Mouse (Mus musculus) embryonic facial prominence, embryonic 10.5 days (tissue): ENCODE measurements at regions not wholly inside any gene's neighbourhood (a gene's known extent, or its start where the extent isn't known, plus 50 kb on each side); places are given as distances from the start of the nearest gene placed in this dataset.

Source experiments
- DNase-seq: peaks from one replicate; pipeline ENCODE4 v3.0.0-alpha.2; 2017; ENCODE audit warnings: low spot score
- H3K27ac ChIP-seq: fragments of 300-500 bp; sonication (generic); replicated peaks from 2 replicates; pipeline ENCODE4 v1.5.1; 2016; ENCODE audit warnings: mild to moderate bottlenecking
- H3K27me3 ChIP-seq: fragments of 300-500 bp; sonication (generic); replicated peaks from 2 replicates; pipeline ENCODE4 v1.6.1; 2016; ENCODE audit warnings: low read depth, mild to moderate bottlenecking; ENCODE audit not compliant: poor library complexity, severe bottlenecking
- H3K36me3 ChIP-seq: fragments of 300-500 bp; sonication (generic); replicated peaks from 2 replicates; pipeline ENCODE4 v1.6.1; 2016; ENCODE audit warnings: mild to moderate bottlenecking, moderate library complexity
- H3K4me1 ChIP-seq: fragments of 300-500 bp; sonication (generic); 2 replicates; pipeline ENCODE4 v1.6.1; 2016
- H3K4me3 ChIP-seq: fragments of 300-500 bp; sonication (generic); 2 replicates; pipeline ENCODE4 v1.5.1; 2016; ENCODE audit warnings: mild to moderate bottlenecking, moderate library complexity
- H3K9me3 ChIP-seq: fragments of 300-500 bp; sonication (generic); 2 replicates; pipeline ENCODE4 v1.6.1; 2016; ENCODE audit warnings: mild to moderate bottlenecking
- WGBS: fragments of 180-500 bp; shearing (Covaris S2); methylation state at CpG from one replicate; pipeline ENCODE4 v1.1.7; 2016; 5-methylcytosine and 5-hydroxymethylcytosine counted together

DNA sequence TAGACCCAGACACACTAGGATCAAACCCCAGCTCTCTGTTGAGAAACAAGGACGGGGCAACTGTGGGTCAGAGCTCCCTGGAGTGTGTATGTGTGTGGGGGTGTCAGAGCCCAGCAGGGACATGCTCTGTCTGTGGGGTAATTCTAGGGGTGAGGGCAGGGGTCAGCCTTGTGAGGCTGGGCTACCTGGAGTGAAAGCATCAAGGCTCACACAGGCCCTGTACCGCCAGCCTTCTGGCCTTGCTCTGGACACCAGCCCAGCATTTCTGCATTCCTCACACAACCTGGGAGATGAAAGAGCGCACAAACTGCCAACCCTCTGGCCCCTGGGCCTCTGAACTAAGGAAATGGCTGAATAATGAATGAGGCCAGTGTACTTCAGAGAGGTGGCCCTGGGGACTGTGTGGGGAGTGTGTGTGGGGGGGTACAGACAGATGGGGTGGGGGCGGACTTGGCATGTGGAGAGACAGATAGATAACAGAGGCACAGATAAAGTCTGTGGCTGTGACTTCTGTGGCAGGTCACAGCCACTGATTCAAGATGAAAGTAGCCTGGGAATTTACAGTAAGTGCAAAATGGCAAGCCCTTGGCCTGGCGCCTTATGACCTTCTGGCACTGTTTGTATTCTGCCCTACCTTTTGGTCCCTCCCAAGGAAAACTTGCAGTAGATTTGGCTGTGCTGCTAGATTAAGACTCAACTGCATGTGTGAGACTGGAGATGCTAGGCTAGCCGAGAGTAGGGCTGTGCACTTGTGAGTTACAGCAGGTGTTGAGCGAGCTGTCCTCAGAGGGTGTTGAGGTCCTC lies 135.2 kb upstream of the 4931429L15Rik start:
- Histone ChIP-seq H3K27ac (no peak overlapping the region; the same call in 1 of the 2 replicates), H3K4me1 (peaks cover 13% of the 10 kb centered on the region), H3K36me3 (no peaks in the 10 kb centered on the region), H3K4me3 (no peak overlapping the region), H3K9me3 (no peaks in the 10 kb centered on the region), H3K27me3 (peaks cover 14% of the 10 kb centered on the region; the same call in 1 of the 2 replicates)
- WGBS: 64% methylated on average over 7 of the region's 7 CpGs
- DNase-seq: peak; percentile 21

- Histone ChIP-seq H3K4me1 (peaks cover 34% of the 10 kb centered on the region), H3K36me3 (no peaks in the 10 kb centered on the region), H3K27ac (peak overlapping the region; percentile 65), H3K4me3 (peak overlapping the region; percentile 47), H3K9me3 (no peaks in the 10 kb centered on the region), H3K27me3 (peaks cover 86% of the 10 kb centered on the region)
- peak; percentile 74 for DNase-seq
- 1% methylated on average over 53 of the region's 53 CpGs for WGBS
Observed at GRCm38 (mm10) chr9:46443191-46444095, 123.7 kb upstream of the 4931429L15Rik start.

- Histone ChIP-seq H3K4me1 (peaks cover 34% of the 10 kb centered on the region), H3K9me3 (no peaks in the 10 kb centered on the region), H3K27me3 (peaks cover 93% of the 10 kb centered on the region), H3K27ac (0 out of 2 replicates have a peak overlapping the region, but pooled peaks have one; percentile 5), H3K36me3 (no peaks in the 10 kb centered on the region), H3K4me3 (peak overlapping the region; percentile 47)
- peak; percentile 56 for DNase-seq
- WGBS: 1% methylated on average over 19 of the region's 19 CpGs
Observed at GRCm38 (mm10) chr9:46442739-46443181, 123.0 kb upstream of the 4931429L15Rik start.

GRCm38 (mm10) chr9:46440226-46440625 lies 120.4 kb upstream of the 4931429L15Rik start:
- H3K27ac ChIP-seq: no peak overlapping the region
- peaks cover 34% of the 10 kb centered on the region for H3K4me1 ChIP-seq
- H3K27me3 ChIP-seq: peaks cover 72% of the 10 kb centered on the region
- H3K36me3 ChIP-seq: no peaks in the 10 kb centered on the region
- no peak for DNase-seq
- 62% methylated on average over 5 of the region's 5 CpGs for WGBS
- no peak overlapping the region for H3K4me3 ChIP-seq
- H3K9me3 ChIP-seq: peaks cover 5% of the 10 kb centered on the region

DNA sequence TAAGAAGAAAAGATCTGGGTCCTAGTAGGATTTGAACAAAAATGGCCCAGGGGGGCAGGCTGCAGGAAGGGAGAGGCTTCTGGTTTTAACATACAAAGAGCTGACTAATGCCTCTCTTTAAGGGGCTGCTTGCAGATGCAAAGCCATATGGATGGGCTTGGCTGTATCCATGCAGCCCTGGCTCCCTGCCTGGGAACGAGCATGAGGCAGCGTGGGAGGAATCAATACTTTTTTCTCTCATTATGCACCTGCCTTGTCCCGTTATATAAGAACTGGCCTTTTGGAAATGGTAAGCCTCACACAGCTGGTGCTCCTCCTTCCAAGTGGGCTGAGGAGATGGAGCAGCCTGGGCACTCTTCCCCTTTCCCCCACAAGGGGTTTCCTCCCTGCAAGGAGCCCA lies 114.9 kb upstream of the 4931429L15Rik start:
- WGBS: 85% methylated on average over 3 of the region's 3 CpGs
- H3K36me3 ChIP-seq: no peaks in the 10 kb centered on the region

DNA sequence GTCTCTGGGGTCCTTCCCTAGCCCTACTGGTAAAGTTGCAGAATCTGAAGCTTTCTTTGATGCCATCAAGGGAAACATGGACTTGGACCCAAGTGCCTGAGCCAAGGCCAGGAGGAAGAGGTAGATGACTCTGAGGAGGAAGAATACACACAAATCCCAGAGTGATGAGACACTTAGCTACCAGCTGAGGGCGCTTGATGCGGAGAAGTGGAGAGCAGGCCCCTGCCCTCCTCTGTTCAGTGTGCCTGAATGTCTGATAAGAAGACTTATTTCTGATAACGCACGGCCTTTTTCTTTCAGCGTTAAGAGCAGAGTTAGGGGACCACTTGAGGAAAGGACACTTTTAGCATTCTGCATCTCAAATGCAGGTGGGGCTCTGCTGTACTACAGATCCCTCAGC lies 113.9 kb upstream of the 4931429L15Rik start:
- H3K27ac ChIP-seq: no peak overlapping the region
- peaks cover 6% of the 10 kb centered on the region; the same call in 1 of the 2 replicates for H3K4me1 ChIP-seq
- H3K4me3 ChIP-seq: no peak overlapping the region
- WGBS: 75% methylated on average over 5 of the region's 5 CpGs
- no peak for DNase-seq
- H3K36me3 ChIP-seq: no peaks in the 10 kb centered on the region
- H3K27me3 ChIP-seq: peaks cover 18% of the 10 kb centered on the region
- peaks cover 9% of the 10 kb centered on the region for H3K9me3 ChIP-seq

More for the DNA sequence above, 114.9 kb upstream of the 4931429L15Rik start:
- peaks cover 9% of the 10 kb centered on the region for H3K9me3 ChIP-seq
- H3K27ac ChIP-seq: no peak overlapping the region
- no peak for DNase-seq
- peaks cover 27% of the 10 kb centered on the region for H3K27me3 ChIP-seq
- peaks cover 9% of the 10 kb centered on the region for H3K4me1 ChIP-seq
- H3K4me3 ChIP-seq: no peak overlapping the region

- no peak overlapping the region for H3K4me3 ChIP-seq
- peaks cover 6% of the 10 kb centered on the region; the same call in 1 of the 2 replicates for H3K4me1 ChIP-seq
- peaks cover 6% of the 10 kb centered on the region; the same call in 1 of the 2 replicates for H3K27me3 ChIP-seq
- peaks cover 9% of the 10 kb centered on the region for H3K9me3 ChIP-seq
- H3K36me3 ChIP-seq: no peaks in the 10 kb centered on the region
- no peak for DNase-seq
- 78% methylated on average over 13 of the region's 13 CpGs for WGBS
- H3K27ac ChIP-seq: no peak overlapping the region
Observed at GRCm38 (mm10) chr9:46431053-46431452, 111.3 kb upstream of the 4931429L15Rik start.

DNA sequence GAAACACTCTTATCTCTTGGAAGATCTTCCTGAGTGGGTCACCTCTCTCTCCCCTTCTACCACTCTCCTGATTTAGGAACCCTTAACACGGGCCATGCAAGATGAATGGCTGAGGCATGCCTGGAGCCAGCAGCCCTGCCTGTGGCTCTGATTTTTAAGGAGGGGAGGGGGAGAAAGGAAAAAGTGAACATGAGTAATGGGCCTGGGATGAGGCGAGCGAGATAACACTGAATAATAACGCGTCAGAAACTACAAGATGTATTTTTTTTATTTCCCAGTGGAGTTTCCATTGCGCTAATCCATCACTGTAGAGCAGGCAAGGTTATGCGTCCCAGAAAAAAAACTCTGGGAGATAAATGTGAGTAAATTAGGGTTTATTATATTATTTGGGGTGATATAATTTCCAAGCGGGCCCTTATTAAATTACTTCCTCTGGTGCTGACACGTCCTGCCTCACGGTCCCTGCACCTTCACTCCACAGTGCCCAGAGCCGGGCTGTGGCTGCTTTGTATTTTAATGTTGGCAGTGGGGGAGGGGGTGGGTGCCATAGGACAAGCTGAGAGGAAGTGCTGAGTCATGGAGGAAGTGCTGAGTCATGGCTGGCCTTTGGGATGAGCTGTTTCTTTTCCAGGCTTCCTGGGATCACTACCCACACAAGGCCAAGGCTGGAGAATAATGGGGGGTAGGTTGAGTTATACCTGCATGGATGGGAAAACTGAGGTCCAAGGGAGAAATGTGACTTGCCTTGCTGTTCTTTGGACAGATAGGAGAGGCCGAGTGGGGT lies 103.6 kb upstream of the 4931429L15Rik start:
- whole genome bisulfite sequencing: 80% methylated on average over 12 of the region's 12 CpGs
- Histone ChIP-seq H3K36me3 (no peaks in the 10 kb centered on the region), H3K27ac (no peak overlapping the region), H3K4me3 (no peak overlapping the region), H3K27me3 (peaks cover 18% of the 10 kb centered on the region; the same call in 1 of the 2 replicates), H3K4me1 (peaks cover 15% of the 10 kb centered on the region; the same call in 1 of the 2 replicates), H3K9me3 (no peaks in the 10 kb centered on the region)
- DNase-seq: no peak

GRCm38 (mm10) chr9:46421688-46422274 lies 102.0 kb upstream of the 4931429L15Rik start:
- Histone ChIP-seq H3K27me3 (peaks cover 18% of the 10 kb centered on the region; the same call in 1 of the 2 replicates), H3K4me3 (no peak overlapping the region), H3K27ac (no peak overlapping the region), H3K9me3 (no peaks in the 10 kb centered on the region), H3K36me3 (no peaks in the 10 kb centered on the region), H3K4me1 (peaks cover 18% of the 10 kb centered on the region; the same call in 1 of the 2 replicates)
- WGBS: 37% methylated on average over 7 of the region's 7 CpGs
- DNase-seq: no peak

DNA sequence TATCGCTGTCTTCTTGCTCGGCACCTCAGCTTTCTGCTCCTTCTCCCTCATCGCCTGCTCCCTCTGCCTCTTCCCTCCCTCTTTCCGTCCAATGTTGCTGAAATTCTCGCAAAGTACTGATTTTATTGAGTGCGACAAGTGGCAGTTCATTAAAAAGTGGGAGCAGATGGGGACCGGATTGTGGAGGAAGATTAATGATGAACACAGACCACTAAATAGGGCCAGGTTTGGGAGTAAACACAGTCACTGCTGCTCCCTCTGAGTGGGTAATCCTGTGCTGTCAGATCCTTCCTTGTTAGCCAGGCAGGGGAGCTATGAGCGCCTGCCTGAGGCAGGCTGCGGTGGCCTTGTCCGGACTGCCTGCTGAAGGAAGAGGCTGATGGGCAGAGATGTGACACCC lies 91.9 kb upstream of the 4931429L15Rik start:
- Histone ChIP-seq H3K36me3 (no peaks in the 10 kb centered on the region), H3K27me3 (0 out of 2 replicates have a peak, but pooled peaks cover 3% of the 10 kb centered on the region), H3K4me1 (peaks cover 3% of the 10 kb centered on the region; the same call in 1 of the 2 replicates), H3K27ac (no peak overlapping the region), H3K4me3 (no peak overlapping the region), H3K9me3 (peaks cover 9% of the 10 kb centered on the region; the same call in 1 of the 2 replicates)
- no peak for DNase-seq
- 81% methylated on average over 10 of the region's 10 CpGs for WGBS

DNA sequence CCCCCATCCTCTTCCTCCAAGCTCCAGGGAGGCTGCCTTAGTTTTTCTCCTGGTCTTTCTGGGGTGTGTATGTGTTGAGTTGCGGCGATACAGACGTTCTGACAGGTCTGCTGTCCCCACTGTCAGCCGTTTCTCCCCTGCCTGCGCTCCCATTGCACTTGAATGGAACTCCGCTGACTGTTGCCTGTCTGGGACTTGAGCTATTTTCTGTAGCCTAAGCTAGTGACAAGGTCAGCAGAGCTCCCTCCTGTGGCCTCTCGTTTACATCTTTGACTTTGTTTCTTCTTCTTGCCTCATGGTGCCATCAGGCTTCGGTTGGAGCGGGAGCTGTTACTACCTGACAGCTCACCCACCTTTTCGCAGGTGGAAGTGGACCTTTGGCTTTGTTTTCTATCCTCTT lies 89.0 kb upstream of the 4931429L15Rik start:
- H3K4me3 ChIP-seq: no peak overlapping the region
- H3K36me3 ChIP-seq: no peaks in the 10 kb centered on the region
- WGBS: 74% methylated on average over 10 of the region's 10 CpGs
- no peak for DNase-seq
- H3K27me3 ChIP-seq: no peaks in the 10 kb centered on the region
- H3K27ac ChIP-seq: no peak overlapping the region
- H3K9me3 ChIP-seq: peaks cover 9% of the 10 kb centered on the region; the same call in 1 of the 2 replicates
- H3K4me1 ChIP-seq: no peaks in the 10 kb centered on the region
